Mouse (Mus musculus): Measurements from ENCODE around the gene Slc7a8.

Slc7a8 gene

DNA sequence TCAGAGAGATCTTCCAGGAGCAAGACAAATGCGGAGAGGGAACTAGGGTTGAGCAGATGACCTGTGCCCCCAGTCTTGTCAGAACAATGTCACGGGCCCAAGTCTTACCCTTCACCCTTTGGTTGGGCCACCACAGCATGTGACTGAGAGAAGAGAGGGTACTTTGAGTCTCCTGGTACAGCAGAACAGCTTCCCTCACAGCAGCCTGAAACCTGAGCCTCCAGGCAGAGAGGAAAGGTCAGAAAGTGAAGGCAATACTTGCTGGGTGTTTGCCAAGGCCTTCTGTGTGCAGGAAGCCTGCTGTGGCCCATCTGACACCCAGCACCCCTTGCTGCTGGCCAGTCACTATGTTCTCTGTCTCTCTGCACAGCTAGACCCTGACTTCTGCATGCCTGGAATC, 39.4 kb downstream of the Slc7a8 start:
- in situ Hi-C loops (cut with MboI; ENCODE audit: unreplicated experiment in 2 of 2): no loop called here

GRCm38 (mm10) chr14:54741721-54742120, 40.0 kb downstream of the Slc7a8 start:
- in situ Hi-C loops (cut with MboI; ENCODE audit: unreplicated experiment in 2 of 2): no loop called here

- in situ Hi-C loops (cut with MboI; ENCODE audit: unreplicated experiment in 2 of 2): no loop called here
Measured at GRCm38 (mm10) chr14:54737634-54738033, 44.1 kb downstream of the Slc7a8 start.

DNA sequence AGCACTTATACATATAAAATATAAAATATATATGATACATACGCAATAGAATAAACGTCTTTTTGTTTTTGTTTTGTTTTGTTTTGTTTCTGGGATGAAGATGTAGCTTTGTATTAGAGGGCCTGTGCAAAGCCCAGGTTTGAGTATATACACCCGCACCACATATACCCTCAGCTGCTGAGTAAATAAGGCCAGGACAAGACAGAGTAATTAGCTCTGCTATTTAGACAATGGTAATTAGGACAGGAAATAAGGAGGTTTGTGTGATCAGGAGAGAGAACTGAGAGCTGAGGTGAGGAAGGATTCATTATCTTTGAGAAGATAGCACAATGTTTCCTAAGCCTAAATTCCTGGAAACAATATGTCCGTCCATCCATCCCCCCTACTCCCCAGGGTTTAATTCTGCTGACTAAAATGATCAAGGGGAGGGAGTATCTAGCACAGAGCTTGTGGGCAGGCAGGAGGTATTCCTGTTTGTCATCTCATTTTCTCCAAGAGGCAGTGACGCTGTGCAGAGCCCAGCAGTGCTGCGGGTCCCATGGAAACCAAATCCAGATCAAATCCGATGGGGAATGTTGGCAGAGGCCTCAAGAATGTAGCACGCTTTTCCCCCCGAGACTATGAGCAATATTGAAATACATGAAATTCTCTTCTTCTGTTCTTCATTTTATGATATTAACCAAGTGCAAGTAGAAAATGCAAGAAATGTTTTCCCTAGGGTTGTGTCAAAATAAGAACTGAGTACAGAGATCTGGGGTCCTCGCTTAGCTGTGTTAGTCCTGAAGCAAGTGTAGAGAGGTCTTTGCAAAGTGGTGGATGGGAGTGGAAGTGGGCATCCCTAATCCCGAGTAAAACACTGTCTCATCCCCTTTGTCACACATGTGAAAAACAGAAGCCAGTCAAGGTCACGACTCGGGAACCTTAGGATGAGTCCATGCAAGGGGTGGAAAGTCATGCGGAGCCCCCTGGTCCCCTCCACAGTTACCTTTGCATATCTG, 44.9 kb downstream of the Slc7a8 start:
- in situ Hi-C loops (cut with MboI; ENCODE audit: unreplicated experiment in 2 of 2): no loop called here

DNA sequence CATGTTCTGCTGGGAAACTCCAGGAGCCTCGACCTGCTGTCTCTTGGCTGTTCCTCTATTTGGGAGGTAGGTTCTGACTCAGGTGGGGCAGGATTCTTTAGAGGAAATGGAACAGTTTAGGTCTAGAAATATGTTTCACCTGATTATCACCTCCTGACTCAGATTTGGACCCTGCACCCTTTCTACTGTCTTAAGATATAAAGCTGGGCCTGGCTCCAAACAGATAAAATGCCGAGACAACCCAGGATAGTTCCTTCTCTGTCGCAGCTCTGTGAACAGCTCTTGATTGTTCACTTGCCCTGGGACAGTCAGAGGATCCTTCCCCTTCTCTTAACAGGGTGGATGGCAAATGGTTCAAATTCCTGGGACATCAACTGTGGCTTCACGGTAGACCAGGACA, 46.5 kb downstream of the Slc7a8 start:
- in situ Hi-C loops (cut with MboI; ENCODE audit: unreplicated experiment in 2 of 2): no loop called here

DNA sequence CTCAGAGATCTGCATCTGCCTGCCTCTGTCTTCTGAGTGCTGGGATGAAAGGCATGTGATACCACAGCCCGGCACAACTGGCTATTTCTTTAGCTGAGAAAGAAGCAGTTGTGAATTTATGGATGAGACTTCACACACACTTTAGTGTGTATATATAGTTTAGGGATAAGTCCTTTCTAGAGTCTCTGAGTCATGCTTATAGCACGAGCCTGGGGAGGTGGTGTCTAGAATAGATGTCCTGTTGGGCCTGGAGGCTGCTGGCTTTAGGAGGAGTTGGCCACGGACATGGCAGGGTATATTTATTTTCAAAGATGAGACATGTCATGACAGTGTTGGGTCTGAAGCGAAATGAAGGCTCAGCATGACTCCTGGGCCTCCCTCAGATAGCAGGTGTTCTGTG, 47.7 kb downstream of the Slc7a8 start:
- in situ Hi-C loops (cut with MboI; ENCODE audit: unreplicated experiment in 2 of 2): no loop called here

DNA sequence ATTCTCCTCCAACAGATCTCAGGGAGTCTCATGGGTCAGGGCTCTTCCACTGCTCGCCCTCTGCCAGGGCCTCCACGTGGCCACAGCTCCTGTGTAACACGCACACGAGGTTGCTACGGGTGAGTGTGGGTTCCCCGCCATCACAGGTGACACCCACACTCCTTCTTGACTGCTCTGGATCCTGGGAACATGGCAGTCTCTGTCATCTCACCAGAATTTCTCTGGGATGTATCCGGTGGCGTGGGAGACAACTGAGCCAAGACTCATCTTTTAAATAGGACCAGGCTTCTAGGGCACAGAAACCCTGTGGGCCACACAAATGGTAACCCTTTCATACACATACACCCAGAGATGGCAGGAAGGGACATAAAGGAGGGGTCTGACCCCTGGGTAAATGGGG, 49.5 kb downstream of the Slc7a8 start:
- in situ Hi-C loops (cut with MboI; ENCODE audit: unreplicated experiment in 2 of 2): no loop called here

- in situ Hi-C loops (cut with MboI; ENCODE audit: unreplicated experiment in 2 of 2): no loop called here
Measured at GRCm38 (mm10) chr14:54730305-54730704, 51.4 kb downstream of the Slc7a8 start.

DNA sequence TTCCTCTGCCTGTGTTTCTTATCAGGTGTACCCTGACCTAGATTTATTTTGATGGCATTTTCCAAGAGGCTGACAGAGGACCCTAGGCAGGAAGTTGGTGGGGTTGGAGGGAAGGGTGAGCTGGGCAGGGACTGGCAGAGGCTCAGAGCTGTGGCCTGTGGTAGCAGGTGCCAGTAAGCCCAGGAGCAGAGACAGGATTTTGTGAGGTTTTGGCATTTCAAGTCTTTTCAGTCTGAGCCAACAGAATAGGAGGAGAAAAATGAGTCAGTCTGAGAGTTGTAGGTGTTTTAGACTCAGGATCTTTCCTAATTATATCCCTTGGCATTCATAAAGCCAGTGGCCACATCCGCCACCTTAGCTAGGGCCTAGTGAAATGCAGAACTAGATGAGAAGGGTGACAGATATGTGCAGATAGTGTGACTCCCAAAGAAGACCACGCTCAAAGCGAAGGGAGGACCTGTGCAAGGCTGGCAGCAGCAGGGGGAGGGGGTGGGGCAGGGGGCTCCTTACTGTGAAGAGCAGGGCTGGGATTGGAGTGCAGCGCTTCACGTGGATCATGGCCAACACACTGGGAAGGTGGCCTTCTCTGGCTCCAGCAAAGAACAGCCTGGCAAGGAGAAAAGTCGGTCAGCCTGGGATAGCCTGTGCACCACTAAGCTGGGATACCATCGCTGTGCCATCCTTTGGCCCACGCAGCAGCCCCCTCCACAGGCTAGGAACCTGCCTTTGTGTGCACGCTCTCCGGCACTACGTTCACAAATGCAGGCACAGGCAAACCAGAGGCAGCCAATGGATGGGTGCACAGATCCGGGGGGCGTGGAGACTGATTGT, 52.7 kb downstream of the Slc7a8 start:
- in situ Hi-C loops (cut with MboI; ENCODE audit: unreplicated experiment in 2 of 2): no loop called here

- in situ Hi-C loops (cut with MboI; ENCODE audit: unreplicated experiment in 2 of 2): no loop called here
Measured at GRCm38 (mm10) chr14:54727565-54727964, 54.2 kb downstream of the Slc7a8 start.

GRCm38 (mm10) chr14:54724049-54724448, 57.7 kb downstream of the Slc7a8 start:
- in situ Hi-C loops (cut with MboI; ENCODE audit: unreplicated experiment in 2 of 2): loop anchor here in 1 of 2 experiments (25.0 kb wide), 1 partner anchor 662 kb away; no protein-coding TSS in a partner anchor

GRCm38 (mm10) chr14:54721711-54722110, 60.0 kb downstream of the Slc7a8 start:
- in situ Hi-C loops (cut with MboI; ENCODE audit: unreplicated experiment in 2 of 2): loop anchor here in 1 of 2 experiments (25.0 kb wide), 1 partner anchor 659 kb away; no protein-coding TSS in a partner anchor

DNA sequence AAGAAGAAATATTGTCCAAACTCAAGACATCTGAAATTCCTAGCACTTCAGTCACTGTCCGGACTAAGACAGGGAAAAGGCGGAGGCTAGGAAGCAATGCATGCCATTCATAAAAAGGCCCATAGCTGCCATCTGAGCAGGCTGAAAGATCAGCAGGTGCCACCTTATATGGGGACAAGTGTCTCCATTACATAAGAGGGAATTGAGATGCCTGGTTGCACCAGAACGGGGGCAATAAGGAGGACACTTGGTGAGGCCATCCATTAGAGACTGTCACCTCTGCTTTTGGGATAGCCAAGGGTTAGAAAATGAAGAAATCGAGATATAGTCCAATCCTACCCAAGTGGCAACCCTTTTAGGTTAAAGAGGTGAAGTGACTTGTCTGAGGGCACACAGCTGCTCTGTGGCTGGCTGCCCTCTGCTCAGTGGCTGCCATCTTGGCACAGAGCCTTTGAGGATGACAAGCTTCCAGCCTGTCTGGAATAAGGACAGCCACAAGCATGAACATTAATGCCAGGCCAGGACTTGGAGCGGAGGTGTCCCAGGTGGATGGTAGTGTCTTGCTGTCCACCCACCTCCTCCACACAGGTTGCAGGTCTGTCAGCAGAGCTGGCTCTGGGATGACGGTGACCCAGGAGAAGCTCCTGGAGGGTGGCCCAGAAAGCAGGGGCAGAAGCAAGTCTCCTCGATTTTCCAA, 60.9 kb downstream of the Slc7a8 start:
- in situ Hi-C loops (cut with MboI; ENCODE audit: unreplicated experiment in 2 of 2): loop anchor here in 1 of 2 experiments (25.0 kb wide), 1 partner anchor 659 kb away; no protein-coding TSS in a partner anchor

- in situ Hi-C loops (cut with MboI; ENCODE audit: unreplicated experiment in 2 of 2): loop anchor here in 1 of 2 experiments (25.0 kb wide), 1 partner anchor 658 kb away; no protein-coding TSS in a partner anchor
Measured at GRCm38 (mm10) chr14:54720041-54720440, 61.7 kb downstream of the Slc7a8 start.

DNA sequence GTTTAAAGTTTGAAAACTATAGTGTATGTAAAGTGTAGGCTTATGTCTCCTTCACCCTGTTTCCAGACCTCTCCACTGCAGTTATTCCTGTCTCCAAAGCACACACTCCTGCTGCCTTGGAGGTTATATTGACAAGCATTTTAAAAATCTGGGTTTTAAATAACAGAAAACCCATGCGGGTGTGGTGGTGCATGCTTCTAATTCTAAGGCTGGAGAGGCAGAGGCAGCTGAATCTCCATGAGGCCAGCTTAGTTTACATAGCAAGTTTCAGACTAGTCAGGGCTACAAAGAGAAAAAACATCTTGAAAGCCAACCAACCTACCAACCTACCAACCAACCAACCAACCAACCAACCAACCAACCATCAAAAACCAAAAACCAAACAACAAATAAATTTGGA, 66.3 kb downstream of the Slc7a8 start:
- in situ Hi-C loops (cut with MboI; ENCODE audit: unreplicated experiment in 2 of 2): loop anchor here (5.0 to 25.0 kb wide), 6 partner anchors 67 to 653 kb away; partner anchors contain the start of genes Ngdn (in 1 of the 2), Slc7a8 (in 1 of the 2), Thtpa (in 1 of the 2) and Zfhx2 (in 1 of the 2)

DNA sequence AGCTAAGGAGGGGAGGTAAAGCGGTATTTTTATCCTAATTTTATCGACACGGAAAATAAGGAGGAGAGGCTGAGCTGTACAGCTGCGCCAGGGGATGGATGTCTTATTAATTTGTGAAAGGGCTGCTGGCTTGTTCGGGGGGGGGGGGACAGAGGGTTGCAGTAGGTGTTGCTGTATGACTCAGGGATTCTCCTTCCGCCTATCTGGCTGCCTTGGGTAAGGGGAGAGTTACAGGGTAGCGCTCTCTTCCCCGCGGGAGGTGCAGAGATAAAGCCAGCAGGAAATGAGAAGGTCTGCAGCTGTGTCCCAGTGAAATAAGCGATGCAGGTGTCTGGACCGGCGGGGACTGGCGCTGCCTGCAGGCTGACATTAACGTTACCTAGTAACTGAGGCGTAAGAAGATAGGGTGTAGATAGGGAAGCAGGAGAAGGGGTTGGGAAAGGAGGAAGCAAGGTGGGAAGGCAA, 67.1 kb downstream of the Slc7a8 start:
- in situ Hi-C loops (cut with MboI; ENCODE audit: unreplicated experiment in 2 of 2): loop anchor here (5.0 to 25.0 kb wide), 6 partner anchors 68 to 652 kb away; partner anchors contain the start of genes Ngdn (in 1 of the 2), Slc7a8 (in 1 of the 2), Thtpa (in 1 of the 2) and Zfhx2 (in 1 of the 2)

DNA sequence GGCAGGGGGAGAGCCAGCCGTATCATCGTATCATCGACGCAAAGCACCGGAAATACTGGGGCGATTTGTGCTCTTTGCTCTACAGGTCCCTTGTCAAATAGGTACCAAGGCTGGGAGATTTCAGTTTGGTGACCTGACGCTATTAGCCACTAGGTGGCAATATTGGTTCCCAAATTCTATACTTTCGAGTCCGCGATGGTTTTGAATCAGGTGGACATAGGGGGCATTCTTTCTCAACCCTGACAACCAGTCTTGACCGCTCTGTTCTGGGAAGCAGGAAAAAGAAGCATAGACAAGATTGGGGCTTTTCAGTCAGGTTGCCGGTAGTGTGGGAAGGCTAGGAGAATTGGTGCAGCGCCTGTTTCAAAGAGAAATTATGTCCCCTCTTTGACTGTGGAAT, 67.6 kb downstream of the Slc7a8 start:
- in situ Hi-C loops (cut with MboI; ENCODE audit: unreplicated experiment in 2 of 2): loop anchor here (10.0 to 25.0 kb wide), 4 partner anchors 141 to 652 kb away; partner anchors contain the start of genes Ngdn (in 1 of the 2), Thtpa (in 1 of the 2) and Zfhx2 (in 1 of the 2)

- in situ Hi-C loops (cut with MboI; ENCODE audit: unreplicated experiment in 2 of 2): loop anchor here (10.0 to 25.0 kb wide), 4 partner anchors 142 to 651 kb away; partner anchors contain the start of genes Ngdn (in 1 of the 2), Thtpa (in 1 of the 2) and Zfhx2 (in 1 of the 2)
Measured at GRCm38 (mm10) chr14:54712861-54713260, 68.9 kb downstream of the Slc7a8 start.

GRCm38 (mm10) chr14:54712074-54712473, 69.7 kb downstream of the Slc7a8 start, which contains the start of gene Cebpe:
Gene Cebpe (minus strand): TSS chr14:54712174.
- in situ Hi-C loops (cut with MboI; ENCODE audit: unreplicated experiment in 2 of 2): loop anchor here (10.0 to 25.0 kb wide), 4 partner anchors 143 to 650 kb away; partner anchors contain the start of genes Ngdn (in 1 of the 2), Thtpa (in 1 of the 2) and Zfhx2 (in 1 of the 2)
